Mouse (Mus musculus) limb, embryonic 14.5 days (tissue): ENCODE measurements around the gene Nlrx1. TPM values are rescaled to one million over a fixed set of nuclear protein-coding genes. Genes with fewer than 3 reads are reported as not detected.
A peak's percentile ranks its signal among the peaks of the same experiment; 100 is the strongest.

Experiments
- ATAC-seq: fragments of 200-750 bp; cut with Nextera tagmentation; 2 replicates; pipeline ENCODE4 v1.8.0; 2017; ENCODE audit warnings: low read depth, moderate number of reproducible peaks, moderate TSS enrichment; ENCODE audit not compliant: low FRiP score
- DNase-seq: peaks from one replicate; pipeline ENCODE4 v3.0.0-alpha.2; 2015; ENCODE audit warnings: low spot score
- H3K27ac ChIP-seq: fragments of 300-500 bp; sonication (generic); replicated peaks from 2 replicates; pipeline ENCODE4 v1.5.1; 2014; ENCODE audit warnings: low read depth, mild to moderate bottlenecking, low read length, moderate library complexity, mixed read lengths
- H3K27me3 ChIP-seq: fragments of 300-500 bp; sonication (generic); 2 replicates; pipeline ENCODE4 v1.6.1; 2014; ENCODE audit warnings: low read length, mixed read lengths; ENCODE audit not compliant: control insufficient read depth, insufficient read depth
- H3K36me3 ChIP-seq: fragments of 300-500 bp; sonication (generic); 2 replicates; pipeline ENCODE4 v1.6.1; 2014; ENCODE audit warnings: mild to moderate bottlenecking, low read length, moderate library complexity, mixed read lengths; ENCODE audit not compliant: control insufficient read depth, insufficient read depth
- H3K4me1 ChIP-seq: fragments of 300-500 bp; sonication (generic); 2 replicates; pipeline ENCODE4 v1.6.1; 2014; ENCODE audit warnings: antibody characterized with exemption, low read length, mixed read lengths; ENCODE audit not compliant: control insufficient read depth, insufficient read depth
- H3K4me2 ChIP-seq: fragments of 300-500 bp; sonication (generic); replicated peaks from 2 replicates; pipeline ENCODE4 v1.6.1; 2014; ENCODE audit warnings: low read depth, mild to moderate bottlenecking, low read length, moderate library complexity; ENCODE audit not compliant: severe bottlenecking
- H3K4me3 ChIP-seq: fragments of 300-500 bp; sonication (generic); replicated peaks from 2 replicates; pipeline ENCODE4 v1.5.1; 2014; ENCODE audit warnings: low read length
- H3K9ac ChIP-seq: fragments of 300-500 bp; sonication (generic); 2 replicates; pipeline ENCODE4 v1.6.1; 2014; ENCODE audit warnings: mild to moderate bottlenecking, low read depth, low read length, moderate library complexity; ENCODE audit not compliant: severe bottlenecking
- H3K9me3 ChIP-seq: fragments of 300-500 bp; sonication (generic); 2 replicates; pipeline ENCODE4 v1.6.1; 2016; ENCODE audit warnings: low read length; ENCODE audit not compliant: control insufficient read depth
- POLR2A ChIP-seq: fragments of 200-500 bp; IDR thresholded peaks from 2 replicates; pipeline ENCODE4 v1.8.0; 2012; ENCODE audit warnings: inconsistent platforms, mild to moderate bottlenecking, moderate library complexity, borderline replicate concordance; ENCODE audit not compliant: insufficient read depth, insufficient read length; ENCODE audit errors: extremely low read depth
- WGBS: fragments of 180-500 bp; shearing (Covaris S2); extraction: QIAGEN DNeasy Blood & Tissue Kit; methylation state at CpG from one replicate; pipeline ENCODE4 v1.1.7; 2014; 5-methylcytosine and 5-hydroxymethylcytosine counted together
- polyA plus RNA-seq, 2 experiments: library from polyadenylated mRNA; depleted of rRNA in 1 of 2; stranded (reverse) in 1 of 2; unstranded in 1 of 2; fragments of >200 nt; fragmentation: Nextera tagmentation in 1 of 2; extraction: Ambion mirVana in 1 of 2; gene quantifications; 2 replicates each; pipeline versions ENCODE4 v1.2.1 to v1.2.3; 2012 to 2014

The Nlrx1 gene
- polyA plus RNA-seq, 2 experiments: 8.6 to 13.5 TPM

- DNase-seq (no peak), ATAC-seq (no peak)
- Histone ChIP-seq H3K27ac (no peak overlapping the region), H3K9ac (no peak overlapping the region), H3K36me3 (no peaks in the 10 kb centered on the region), H3K4me3 (no peak overlapping the region), H3K9me3 (no peaks in the 10 kb centered on the region), H3K27me3 (no peaks in the 10 kb centered on the region), H3K4me1 (peaks cover 4% of the 10 kb centered on the region), H3K4me2 (no peak overlapping the region)
- 49% methylated on average over 4 of the region's 4 CpGs for WGBS
- TF ChIP-seq POLR2A: no peak
Observed at GRCm38 (mm10) chr9:44237128-44237527, 31.3 kb downstream of the Nlrx1 start.

GRCm38 (mm10) chr9:44236601-44237000, 31.8 kb downstream of the Nlrx1 start:
- WGBS: 65% methylated on average over 4 of the region's 4 CpGs
- Histone ChIP-seq H3K36me3 (no peaks in the 10 kb centered on the region), H3K4me3 (no peak overlapping the region), H3K27ac (no peak overlapping the region), H3K4me2 (no peak overlapping the region), H3K9me3 (no peaks in the 10 kb centered on the region), H3K9ac (no peak overlapping the region), H3K4me1 (peaks cover 9% of the 10 kb centered on the region), H3K27me3 (no peaks in the 10 kb centered on the region)
- TF ChIP-seq POLR2A: no peak
- DNase-seq (no peak), ATAC-seq (no peak)

- peak overlapping the region; percentile 51 for H3K4me2 ChIP-seq
- H3K9me3 ChIP-seq: no peaks in the 10 kb centered on the region
- peak; percentile 35 for DNase-seq
- H3K9ac ChIP-seq: peak overlapping the region; percentile 40
- peak; percentile 17; the same call in 1 of the 2 replicates for ATAC-seq
- H3K4me1 ChIP-seq: peaks cover 9% of the 10 kb centered on the region
- no peaks in the 10 kb centered on the region for H3K36me3 ChIP-seq
- WGBS: 28% methylated on average over 19 of the region's 19 CpGs
- H3K27ac ChIP-seq: peak overlapping the region; percentile 14; the same call in 1 of the 2 replicates
- no peaks in the 10 kb centered on the region for H3K27me3 ChIP-seq
- no peak for TF ChIP-seq POLR2A
- peak overlapping the region; percentile 73 for H3K4me3 ChIP-seq
Observed at GRCm38 (mm10) chr9:44234479-44235427, 33.6 kb downstream of the Nlrx1 start.

GRCm38 (mm10) chr9:44233802-44234478, 34.5 kb downstream of the Nlrx1 start, which contains the start of gene Cbl:
Gene Cbl, minus strand, starts transcription at chr9:44234049.
- no peaks in the 10 kb centered on the region for H3K36me3 ChIP-seq
- peak; percentile 97 for DNase-seq
- H3K4me1 ChIP-seq: peaks cover 9% of the 10 kb centered on the region
- no peaks in the 10 kb centered on the region for H3K9me3 ChIP-seq
- ATAC-seq: peak; percentile 94
- peak within 1 kb of the TSS; percentile 78 for H3K9ac ChIP-seq
- no peaks in the 10 kb centered on the region for H3K27me3 ChIP-seq
- peak within 1 kb of the TSS; percentile 56 for H3K4me2 ChIP-seq
- H3K27ac ChIP-seq: peak within 1 kb of the TSS; percentile 89
- 0% methylated on average over 45 of the region's 76 CpGs for WGBS
- TF ChIP-seq POLR2A: peak; percentile 93; the same call in 1 of the 2 replicates
- H3K4me3 ChIP-seq: peak within 1 kb of the TSS; percentile 73

- Histone ChIP-seq H3K4me3 (peak overlapping the region; percentile 73), H3K36me3 (no peaks in the 10 kb centered on the region), H3K27me3 (no peaks in the 10 kb centered on the region), H3K27ac (peak overlapping the region; percentile 89), H3K4me1 (peaks cover 9% of the 10 kb centered on the region), H3K9me3 (no peaks in the 10 kb centered on the region), H3K4me2 (peak overlapping the region; percentile 56), H3K9ac (peak overlapping the region; percentile 78)
- DNase-seq (peak; percentile 4), ATAC-seq (peak; percentile 64)
- no peak for TF ChIP-seq POLR2A
- WGBS: under 1% methylated on average over 38 of the region's 40 CpGs
Observed at GRCm38 (mm10) chr9:44233021-44233801, 35.2 kb downstream of the Nlrx1 start.
